Mouse (Mus musculus) stomach, embryonic 14.5 days (tissue): ENCODE data around the gene St7. TPM values are rescaled to one million over a fixed set of nuclear protein-coding genes. Genes with fewer than 3 reads are reported as not detected.
A peak's percentile ranks its signal among the peaks of the same experiment; 100 is the strongest.

Experiments
- ATAC-seq: fragments of 200-750 bp; cut with Nextera tagmentation; 2 replicates; pipeline ENCODE4 v1.8.0; 2017; ENCODE audit warnings: low read depth, moderate TSS enrichment; ENCODE audit not compliant: insufficient number of reproducible peaks, insufficient read depth, low FRiP score
- H3K27ac ChIP-seq: fragments of 300-500 bp; sonication (generic); 2 replicates; pipeline ENCODE4 v1.5.1; 2014; ENCODE audit warnings: mild to moderate bottlenecking, low read length, moderate library complexity, mixed read lengths
- H3K27me3 ChIP-seq: fragments of 300-500 bp; sonication (generic); 2 replicates; pipeline ENCODE4 v1.6.1; 2014; ENCODE audit warnings: low read length, control low read depth, mixed read lengths; ENCODE audit not compliant: control insufficient read depth, insufficient read depth
- H3K36me3 ChIP-seq: fragments of 300-500 bp; sonication (generic); 2 replicates; pipeline ENCODE4 v1.6.1; 2014; ENCODE audit warnings: mild to moderate bottlenecking, control low read depth, low read length, moderate library complexity, mixed read lengths; ENCODE audit not compliant: control insufficient read depth, insufficient read depth
- H3K4me1 ChIP-seq: fragments of 300-500 bp; sonication (generic); 2 replicates; pipeline ENCODE4 v1.6.1; 2014; ENCODE audit warnings: low read length, control low read depth, mixed read lengths; ENCODE audit not compliant: control insufficient read depth, insufficient read depth
- H3K4me2 ChIP-seq: fragments of 300-500 bp; sonication (generic); replicated peaks from 2 replicates; pipeline ENCODE4 v1.6.1; 2014; ENCODE audit warnings: low read depth, low read length, control low read depth
- H3K4me3 ChIP-seq: fragments of 300-500 bp; sonication (generic); 2 replicates; pipeline ENCODE4 v1.5.1; 2014; ENCODE audit warnings: low read depth, low read length, control low read depth
- H3K9ac ChIP-seq: fragments of 300-500 bp; sonication (generic); replicated peaks from 2 replicates; pipeline ENCODE4 v1.6.1; 2014; ENCODE audit warnings: low read depth, mild to moderate bottlenecking, control low read depth, low read length, moderate library complexity, mixed read lengths
- H3K9me3 ChIP-seq: fragments of 300-500 bp; sonication (generic); 2 replicates; pipeline ENCODE4 v1.6.1; 2016; ENCODE audit warnings: low read depth, low read length, control low read depth; ENCODE audit not compliant: control insufficient read depth
- WGBS: fragments of 180-500 bp; shearing (Covaris S2); extraction: QIAGEN DNeasy Blood & Tissue Kit; methylation state at CpG from one replicate; pipeline ENCODE4 v1.1.7; 2014; 5-methylcytosine and 5-hydroxymethylcytosine counted together
- polyA plus RNA-seq: library from polyadenylated mRNA; unstranded; fragments of >200 nt; fragmentation: Nextera tagmentation; extraction: Ambion mirVana; gene quantifications from 2 replicates; pipeline ENCODE4 v1.2.1, GENCODE M21; 2014

The St7 gene
- polyA plus RNA-seq, 1 experiment from 2014 or later, result 29.9 TPM

DNA sequence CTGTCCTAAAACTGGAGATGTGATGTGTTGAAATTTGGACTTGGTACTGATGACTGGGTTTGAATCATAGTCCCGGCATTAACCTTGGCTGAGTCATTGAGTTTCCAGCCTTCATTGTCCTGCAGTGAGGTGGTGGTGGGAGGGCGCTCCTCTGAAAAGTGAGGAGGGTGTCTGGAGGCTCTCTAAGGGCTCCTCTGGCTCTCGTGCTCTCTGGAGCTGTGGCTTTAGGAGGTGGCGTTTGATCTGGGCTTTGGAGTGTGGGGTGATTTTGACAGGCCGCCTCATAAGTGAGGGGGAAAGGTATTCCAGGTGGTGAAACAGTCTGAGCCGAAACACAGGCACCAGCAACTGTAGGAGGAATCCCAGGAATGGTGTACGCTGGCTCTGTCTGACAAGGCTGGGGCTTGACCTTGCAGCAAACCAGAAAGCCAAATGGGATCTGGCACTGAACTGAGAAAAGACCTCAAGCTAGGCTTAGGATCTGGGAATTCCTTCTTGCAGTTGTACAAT is 184.0 kb downstream of the St7 start:
- WGBS, result 60% methylated on average over 7 of the region's 7 CpGs
- Histone ChIP-seq H3K4me3 (no peak overlapping the region), H3K4me2 (no peak overlapping the region), H3K4me1 (peaks cover 4% of the 10 kb centered on the region; the same call in 1 of the 2 replicates), H3K9me3 (no peaks in the 10 kb centered on the region), H3K36me3 (no peaks in the 10 kb centered on the region), H3K27ac (no peak overlapping the region), H3K27me3 (no peaks in the 10 kb centered on the region), H3K9ac (no peak overlapping the region)
- no peak for ATAC-seq

DNA sequence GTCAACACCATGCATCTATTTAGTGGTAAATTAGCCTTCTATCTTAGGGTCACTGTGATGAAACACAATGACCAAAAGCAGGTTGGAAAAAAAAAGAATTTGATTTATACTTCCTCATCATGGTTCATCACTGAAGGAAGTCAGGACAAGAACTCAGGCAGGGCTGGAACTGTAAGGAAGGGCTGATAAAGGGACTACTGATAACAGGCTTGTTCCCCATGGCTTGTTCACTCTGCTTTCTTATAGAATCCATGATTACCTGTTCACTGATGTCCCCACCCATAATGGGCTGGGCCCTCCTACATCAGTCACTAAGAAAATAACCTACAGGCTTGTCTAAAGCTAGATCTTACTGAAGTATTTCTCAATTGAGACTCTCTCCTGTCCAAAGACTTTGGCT is 190.2 kb downstream of the St7 start:
- Histone ChIP-seq H3K27me3 (no peaks in the 10 kb centered on the region), H3K9me3 (no peaks in the 10 kb centered on the region), H3K4me2 (no peak overlapping the region), H3K36me3 (no peaks in the 10 kb centered on the region), H3K9ac (no peak overlapping the region), H3K4me1 (no peaks in the 10 kb centered on the region), H3K4me3 (no peak overlapping the region), H3K27ac (no peak overlapping the region)
- no peak for ATAC-seq

DNA sequence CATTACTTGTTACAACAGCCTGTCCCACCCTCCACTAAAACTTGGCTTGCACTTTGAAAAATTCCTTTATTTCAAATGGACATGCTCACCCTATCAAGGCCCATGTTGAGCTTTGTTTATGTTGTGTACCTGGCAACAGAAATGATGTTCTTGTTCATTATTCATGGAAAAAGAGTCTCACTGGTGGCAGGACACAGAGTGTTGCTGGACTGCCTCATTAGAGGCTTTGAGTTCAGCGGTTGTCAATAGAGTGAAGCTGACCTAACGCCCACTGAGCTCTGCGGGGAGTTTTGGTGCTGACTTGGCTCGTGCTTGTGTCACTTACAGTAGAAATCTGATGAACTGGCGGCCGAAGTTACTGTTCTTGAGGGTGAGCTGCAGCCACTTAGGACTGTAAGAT is 195.0 kb downstream of the St7 start:
- Histone ChIP-seq H3K4me2 (no peak overlapping the region), H3K9me3 (no peaks in the 10 kb centered on the region), H3K9ac (no peak overlapping the region), H3K4me3 (no peak overlapping the region), H3K27ac (no peak overlapping the region), H3K4me1 (no peaks in the 10 kb centered on the region), H3K27me3 (no peaks in the 10 kb centered on the region), H3K36me3 (no peaks in the 10 kb centered on the region)
- ATAC-seq, result no peak
- 89% methylated on average over 6 of the region's 6 CpGs for WGBS

DNA sequence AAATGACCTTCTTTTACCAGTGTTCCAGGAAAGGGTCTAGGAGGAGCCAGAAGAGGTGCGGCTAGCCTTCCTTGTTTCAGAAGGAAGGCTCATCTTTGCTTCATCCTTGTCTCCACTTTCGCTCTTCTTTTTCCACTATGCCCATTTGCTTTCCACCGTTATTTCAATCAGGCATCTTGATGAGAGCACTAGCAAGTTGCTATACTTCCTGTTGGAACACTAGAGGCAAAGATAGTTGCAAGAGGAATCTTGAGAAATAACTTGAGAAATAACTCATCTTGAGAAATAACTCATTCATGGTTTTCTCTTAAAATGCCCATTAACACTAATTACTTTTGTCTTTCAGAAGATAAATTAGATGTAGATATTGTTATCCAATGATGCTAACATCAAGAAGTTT is 202.8 kb downstream of the St7 start:
- Histone ChIP-seq H3K27me3 (no peaks in the 10 kb centered on the region), H3K9me3 (no peaks in the 10 kb centered on the region), H3K27ac (no peak overlapping the region), H3K9ac (no peak overlapping the region), H3K36me3 (no peaks in the 10 kb centered on the region), H3K4me2 (no peak overlapping the region), H3K4me3 (no peak overlapping the region), H3K4me1 (no peaks in the 10 kb centered on the region)
- no peak for ATAC-seq
- WGBS, result 97% methylated on average over 3 of the region's 3 CpGs

DNA sequence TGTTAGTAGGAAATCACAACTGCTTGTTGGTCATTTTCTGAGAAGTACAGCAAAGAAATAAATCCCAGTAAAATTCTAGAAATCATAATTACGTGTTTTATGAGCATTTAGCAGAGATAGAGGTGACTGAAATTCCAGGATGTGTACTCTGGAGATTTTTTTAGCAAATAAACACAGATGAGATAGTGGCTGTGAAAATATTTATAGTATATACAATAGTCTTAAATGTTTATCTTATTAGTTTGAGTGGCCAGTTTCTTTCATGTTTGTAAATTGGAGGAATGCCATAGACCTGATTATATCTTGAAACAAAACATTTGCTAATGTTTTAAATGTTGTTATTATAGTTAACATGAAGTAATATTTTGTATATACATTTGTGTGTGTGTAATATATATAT is 205.8 kb downstream of the St7 start:
- H3K4me1 ChIP-seq, result no peaks in the 10 kb centered on the region
- no peaks in the 10 kb centered on the region for H3K9me3 ChIP-seq
- no peak overlapping the region for H3K4me2 ChIP-seq
- H3K9ac ChIP-seq, result no peak overlapping the region
- H3K4me3 ChIP-seq, result no peak overlapping the region
- H3K27ac ChIP-seq, result no peak overlapping the region
- H3K36me3 ChIP-seq, result no peaks in the 10 kb centered on the region
- WGBS, result 53% methylated on average over 1 of the region's 1 CpGs
- ATAC-seq, result no peak
- no peaks in the 10 kb centered on the region for H3K27me3 ChIP-seq

DNA sequence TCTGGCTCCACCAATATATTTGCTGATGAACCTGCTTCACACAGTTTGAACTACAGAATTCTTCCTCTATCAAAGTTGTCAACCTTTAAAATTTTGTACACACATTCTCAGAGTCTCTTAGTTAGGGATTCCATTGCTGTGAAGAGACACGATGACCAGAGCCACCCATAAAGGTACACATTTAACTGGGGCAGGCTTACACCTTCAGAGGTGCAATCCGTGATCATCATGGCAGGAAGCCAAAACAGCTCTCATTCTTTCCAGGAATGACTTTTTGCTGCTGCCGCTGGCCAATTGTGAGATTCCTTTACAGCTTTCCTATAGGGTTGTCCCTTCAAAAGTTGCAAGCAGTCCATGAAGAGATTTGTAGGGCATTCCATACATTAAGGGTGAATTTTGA is 210.6 kb downstream of the St7 start:
- H3K4me2 ChIP-seq, result no peak overlapping the region
- peaks cover 7% of the 10 kb centered on the region for H3K4me1 ChIP-seq
- H3K27me3 ChIP-seq, result no peaks in the 10 kb centered on the region
- WGBS, result 62% methylated on average over 3 of the region's 3 CpGs
- H3K9ac ChIP-seq, result no peak overlapping the region
- H3K27ac ChIP-seq, result no peak overlapping the region
- no peaks in the 10 kb centered on the region for H3K36me3 ChIP-seq
- H3K4me3 ChIP-seq, result no peak overlapping the region
- H3K9me3 ChIP-seq, result no peaks in the 10 kb centered on the region
- ATAC-seq, result no peak

DNA sequence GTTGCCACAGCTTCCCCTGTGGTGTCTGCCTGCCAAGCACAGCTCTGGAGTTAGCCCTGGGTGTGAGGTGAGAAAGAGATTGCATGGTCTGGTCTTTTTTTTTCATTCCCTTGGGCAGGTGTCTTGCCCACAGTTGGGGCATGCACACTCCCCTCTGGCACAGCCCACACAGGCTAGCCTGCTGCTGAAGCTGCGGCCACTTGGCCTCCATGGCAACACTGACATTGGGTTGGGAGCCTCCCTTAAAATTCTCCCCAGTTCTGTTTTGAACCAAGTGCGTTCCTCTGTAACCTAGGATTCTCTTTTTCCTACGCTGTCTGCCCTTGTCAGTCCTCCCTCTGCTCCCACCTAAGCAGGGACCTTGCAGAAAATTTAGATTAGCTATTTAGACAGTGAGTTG is 213.0 kb downstream of the St7 start:
- Histone ChIP-seq H3K27ac (no peak overlapping the region), H3K36me3 (no peaks in the 10 kb centered on the region), H3K4me3 (no peak overlapping the region)

DNA sequence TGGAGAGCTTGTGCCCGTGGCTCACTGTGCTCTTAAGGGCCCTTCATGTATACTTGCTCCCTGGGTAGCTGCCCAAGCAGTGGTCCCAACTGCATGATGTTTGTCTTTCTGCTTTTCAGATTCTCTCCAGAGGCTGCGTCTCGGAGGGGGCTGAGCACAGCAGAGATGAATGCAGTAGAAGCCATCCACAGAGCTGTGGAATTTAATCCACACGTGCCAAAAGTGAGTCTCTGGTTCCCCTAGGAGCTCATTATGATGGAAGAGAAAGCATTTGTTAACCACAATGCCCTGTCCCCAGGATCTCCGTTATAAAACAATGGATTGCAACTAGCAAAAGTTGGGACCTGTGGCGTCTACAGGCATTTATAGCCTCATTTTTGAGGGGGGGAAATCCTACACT is 213.6 kb downstream of the St7 start:
- 31% methylated on average over 6 of the region's 6 CpGs for WGBS
- H3K27me3 ChIP-seq, result no peaks in the 10 kb centered on the region
- no peak overlapping the region for H3K9ac ChIP-seq
- no peaks in the 10 kb centered on the region for H3K9me3 ChIP-seq
- H3K27ac ChIP-seq, result peak overlapping the region; percentile 69; the same call in 1 of the 2 replicates
- H3K4me2 ChIP-seq, result no peak overlapping the region
- H3K4me1 ChIP-seq, result peaks cover 7% of the 10 kb centered on the region
- ATAC-seq, result no peak
- no peaks in the 10 kb centered on the region for H3K36me3 ChIP-seq
- no peak overlapping the region for H3K4me3 ChIP-seq

More for the DNA sequence above, 213.0 kb downstream of the St7 start:
- ATAC-seq, result no peak
- no peak overlapping the region for H3K4me2 ChIP-seq
- WGBS, result 63% methylated on average over 3 of the region's 3 CpGs
- peaks cover 7% of the 10 kb centered on the region for H3K4me1 ChIP-seq
- H3K27me3 ChIP-seq, result no peaks in the 10 kb centered on the region
- no peak overlapping the region for H3K9ac ChIP-seq
- H3K9me3 ChIP-seq, result no peaks in the 10 kb centered on the region

DNA sequence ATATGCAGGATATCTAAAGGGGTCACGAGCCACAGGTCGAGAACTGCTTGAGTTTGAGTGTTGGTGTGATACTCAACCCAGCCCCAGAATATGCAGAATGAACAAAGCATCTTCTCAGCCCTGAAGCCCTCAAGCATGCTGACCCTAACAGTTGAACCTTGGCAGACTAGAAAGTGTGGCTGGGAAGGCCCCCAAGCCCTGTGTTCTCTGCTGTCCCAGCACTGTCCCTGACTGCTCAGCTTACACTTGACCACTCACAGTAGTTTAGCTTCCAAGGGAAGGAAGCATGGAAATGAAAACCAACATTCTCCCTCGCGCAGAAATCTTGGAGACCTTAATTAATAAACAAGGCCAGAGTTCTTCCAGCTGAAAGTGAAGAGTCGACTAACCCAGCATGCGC is 219.6 kb downstream of the St7 start:
- Histone ChIP-seq H3K36me3 (no peaks in the 10 kb centered on the region), H3K27ac (no peak overlapping the region), H3K9me3 (no peaks in the 10 kb centered on the region), H3K4me2 (no peak overlapping the region), H3K4me1 (no peaks in the 10 kb centered on the region), H3K4me3 (no peak overlapping the region), H3K27me3 (no peaks in the 10 kb centered on the region), H3K9ac (no peak overlapping the region)
- 75% methylated on average over 6 of the region's 6 CpGs for WGBS
- no peak for ATAC-seq
